Mouse (Mus musculus) c-Kit-positive CD71-negative TER-119-negative erythroid progenitor cells, embryonic 14.5 days (primary cell): ENCODE measurements around the gene Crhbp.

Experiments
- DNase-seq: peaks from one replicate; pipeline ENCODE4 v3.0.0-alpha.2; 2013; ENCODE audit warnings: low read depth

The Crhbp gene

GRCm38 (mm10) chr13:95418575-95419203 is 26.0 kb downstream of the Crhbp start:
- no peak for DNase-seq

- no peak for DNase-seq
Observed at GRCm38 (mm10) chr13:95412257-95412656, 32.5 kb downstream of the Crhbp start.

GRCm38 (mm10) chr13:95393242-95393641 is 51.5 kb downstream of the Crhbp start:
- DNase-seq, result no peak

GRCm38 (mm10) chr13:95389866-95390865 is 54.6 kb downstream of the Crhbp start:
- peak; percentile 65 for DNase-seq

GRCm38 (mm10) chr13:95388226-95388625 is 56.5 kb downstream of the Crhbp start:
- no peak for DNase-seq

- no peak for DNase-seq
Observed at GRCm38 (mm10) chr13:95382418-95382817, 62.3 kb downstream of the Crhbp start.
